18 mouse cellular contexts compared by ENCODE assay signal in genomic region chr4:85267456-85267855, GRCm38 (mm10).
"Had no signal": no experiment of that assay in that cellular context is flagged by ENCODE, and none has a peak within 500 bp of the region (broad histone marks: within the 10 kb centered on the region; RNA-seq: fewer than 3 reads in every experiment).

No protein-coding gene starts in this region.

- DNase-seq: lung, embryonic 14.5 days; lung, postnatal 10 days; lung, postnatal 4 days; midbrain, embryonic 14.5 days; retina, postnatal 1 day; right cerebral cortex, adult 18-20 months; right cerebral cortex, postnatal 25 days; right cerebral cortex, postnatal 4 days; spleen, adult 18-20 months; thymus, adult 18-20 months; thymus, postnatal 14 days; thymus, postnatal 36 days had no signal

- H3K27ac ChIP-seq: midbrain, embryonic 10.5 days; midbrain, embryonic 12.5 days; neural tube, embryonic 13.5 days; neural tube, embryonic 15.5 days had no signal

- H3K4me3 ChIP-seq: midbrain, embryonic 10.5 days; midbrain, embryonic 12.5 days; myocyte; neural tube, embryonic 13.5 days; neural tube, embryonic 15.5 days had no signal

- H3K4me1 ChIP-seq: midbrain, embryonic 12.5 days had no signal

- ATAC-seq: midbrain, embryonic 16.5 days had no signal

- H3K27me3 ChIP-seq: midbrain, embryonic 12.5 days; neural tube, embryonic 13.5 days; neural tube, embryonic 15.5 days had no signal
